Mouse (Mus musculus) forebrain, embryonic 13.5 days (tissue): ENCODE measurements around the gene Hist1h2ac. TPM values are rescaled to one million over a fixed set of nuclear protein-coding genes. Genes with fewer than 3 reads are reported as not detected.
"Not testable (repeated sequence)": the region's sequence is repeated elsewhere in the genome, so short reads cannot be mapped to it uniquely, and the experiment has no call there.

Source experiments
- ATAC-seq: fragments of 200-750 bp; cut with Nextera tagmentation; 2 replicates; pipeline ENCODE4 v1.8.0; 2017
- H3K27ac ChIP-seq: fragments of 300-500 bp; sonication (generic); 2 replicates; pipeline ENCODE4 v1.5.1; 2015; ENCODE audit warnings: inconsistent platforms, mild to moderate bottlenecking, moderate library complexity
- H3K27me3 ChIP-seq: fragments of 300-500 bp; sonication (generic); 2 replicates; pipeline ENCODE4 v1.6.1; 2015; ENCODE audit warnings: mild to moderate bottlenecking, inconsistent platforms
- H3K36me3 ChIP-seq: fragments of 300-500 bp; sonication (generic); 2 replicates; pipeline ENCODE4 v1.6.1; 2015; ENCODE audit warnings: mild to moderate bottlenecking, inconsistent platforms; ENCODE audit not compliant: poor library complexity, severe bottlenecking
- H3K4me1 ChIP-seq: fragments of 300-500 bp; sonication (generic); 2 replicates; pipeline ENCODE4 v1.6.1; 2015; ENCODE audit warnings: inconsistent platforms
- H3K4me2 ChIP-seq: fragments of 300-500 bp; sonication (generic); 2 replicates; pipeline ENCODE4 v1.6.1; 2015; ENCODE audit warnings: inconsistent platforms, mild to moderate bottlenecking, moderate library complexity
- H3K4me3 ChIP-seq: fragments of 300-500 bp; sonication (generic); 2 replicates; pipeline ENCODE4 v1.5.1; 2015; ENCODE audit warnings: mild to moderate bottlenecking, inconsistent platforms
- H3K9ac ChIP-seq: fragments of 300-500 bp; sonication (generic); 2 replicates; pipeline ENCODE4 v1.6.1; 2015; ENCODE audit warnings: mild to moderate bottlenecking, inconsistent platforms
- H3K9me3 ChIP-seq: fragments of 300-500 bp; sonication (generic); replicated peaks from 2 replicates; pipeline ENCODE4 v1.6.1; 2016; ENCODE audit warnings: inconsistent platforms
- WGBS: fragments of 180-500 bp; shearing (Covaris S2); methylation state at CpG from one replicate; pipeline ENCODE4 v1.1.7; 2015; 5-methylcytosine and 5-hydroxymethylcytosine counted together
- polyA plus RNA-seq: library from polyadenylated mRNA; unstranded; fragments of >200 nt; fragmentation: Nextera tagmentation; extraction: Ambion mirVana; gene quantifications from 2 replicates; pipeline ENCODE4 v1.2.1, GENCODE M21; 2015

Hist1h2ac gene
- polyA plus RNA-seq, 1 experiment from 2014 or later: 1.3 TPM

DNA sequence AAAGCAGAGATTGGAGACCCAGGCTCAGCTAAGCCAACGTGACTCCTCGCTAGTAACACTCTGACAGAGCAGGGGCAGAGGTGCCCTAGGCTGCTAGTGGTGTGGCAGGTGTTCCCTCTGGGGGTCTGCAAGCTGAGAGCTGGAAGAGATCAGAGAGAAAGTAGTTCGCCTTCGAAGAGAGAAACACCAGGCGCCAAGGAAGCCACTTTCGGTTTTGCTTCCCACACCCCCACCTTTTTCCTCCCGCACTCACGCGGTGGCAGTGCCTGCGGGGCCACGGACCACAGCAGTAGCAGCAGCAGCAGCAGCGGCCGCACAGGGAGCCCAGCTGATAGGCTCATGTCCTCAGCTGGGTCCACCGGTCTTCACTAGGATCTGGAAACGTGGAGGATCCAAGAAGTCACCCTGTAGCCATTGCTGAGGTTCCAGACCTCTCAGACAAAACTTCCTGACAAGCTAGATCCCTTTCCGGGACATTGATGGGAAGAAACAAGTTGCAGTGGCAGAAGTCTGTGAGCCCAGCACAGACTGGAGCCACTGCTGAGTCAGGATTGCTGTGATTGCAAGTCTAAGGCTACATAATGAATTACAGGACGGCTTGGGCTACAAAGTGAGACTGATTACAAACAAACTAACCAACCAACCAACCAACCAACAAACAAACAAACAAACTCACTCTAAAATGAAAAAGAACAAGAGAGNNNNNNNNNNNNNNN, 26.8 kb upstream of the Hist1h2ac start, which contains the start of gene Hfe:
Hfe (minus strand) TSS at position 481 of the 716 bp plus-strand sequence.
- ATAC-seq: 0 out of 2 replicates have a peak, but pooled peaks have one; percentile 27
- Histone ChIP-seq H3K9ac (peak within 1 kb of the TSS; percentile 37), H3K4me2 (peak within 1 kb of the TSS; percentile 57), H3K4me1 (peaks cover 13% of the 10 kb centered on the region), H3K27ac (no peak within 1 kb of the TSS), H3K9me3 (no peaks in the 10 kb centered on the region), H3K36me3 (no peaks in the 10 kb centered on the region), H3K27me3 (no peaks in the 10 kb centered on the region), H3K4me3 (peak within 1 kb of the TSS; percentile 30)
- 7% methylated on average over 17 of the region's 17 CpGs for WGBS

- Histone ChIP-seq H3K4me1 (peaks cover 13% of the 10 kb centered on the region), H3K4me3 (peak overlapping the region; percentile 30), H3K36me3 (no peaks in the 10 kb centered on the region), H3K27ac (no peak overlapping the region), H3K9ac (peak overlapping the region; percentile 37), H3K4me2 (peak overlapping the region; percentile 57), H3K27me3 (no peaks in the 10 kb centered on the region), H3K9me3 (no peaks in the 10 kb centered on the region)
- WGBS: 19% methylated on average over 15 of the region's 15 CpGs
- no peak for ATAC-seq
Measured at GRCm38 (mm10) chr13:23709714-23710373, 26.1 kb upstream of the Hist1h2ac start.

DNA sequence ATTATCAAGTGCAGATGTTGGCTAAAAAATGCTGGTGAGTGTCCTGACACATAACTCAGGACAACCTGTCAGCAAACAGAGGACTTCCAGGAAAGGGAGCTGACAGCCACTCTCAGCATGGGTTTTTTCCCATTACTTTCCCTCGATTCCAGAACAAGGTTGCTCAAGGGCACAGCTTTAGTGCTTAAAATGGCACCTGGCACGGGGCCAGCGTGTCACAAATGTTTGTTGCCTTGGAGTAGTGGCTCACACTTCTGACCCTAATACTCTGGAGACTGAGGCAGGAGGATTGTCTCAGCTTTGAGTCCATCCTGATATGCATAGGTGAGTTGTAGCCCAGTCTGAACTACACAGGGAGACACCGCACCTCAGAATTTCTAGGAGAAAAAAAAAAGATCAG, 24.9 kb upstream of the Hist1h2ac start:
- Histone ChIP-seq H3K4me2 (no peak overlapping the region), H3K9me3 (no peaks in the 10 kb centered on the region), H3K27ac (no peak overlapping the region), H3K27me3 (no peaks in the 10 kb centered on the region), H3K36me3 (no peaks in the 10 kb centered on the region), H3K4me1 (peaks cover 13% of the 10 kb centered on the region), H3K4me3 (no peak overlapping the region), H3K9ac (no peak overlapping the region)
- 75% methylated on average over 4 of the region's 4 CpGs for WGBS
- ATAC-seq: no peak

- no peaks in the 10 kb centered on the region for H3K9me3 ChIP-seq
- H3K4me2 ChIP-seq: no peak overlapping the region
- H3K9ac ChIP-seq: no peak overlapping the region
- WGBS: 89% methylated on average over 4 of the region's 4 CpGs
- no peaks in the 10 kb centered on the region for H3K36me3 ChIP-seq
- no peak for ATAC-seq
- H3K4me3 ChIP-seq: no peak overlapping the region
- no peak overlapping the region for H3K27ac ChIP-seq
- H3K4me1 ChIP-seq: peaks cover 13% of the 10 kb centered on the region
- H3K27me3 ChIP-seq: no peaks in the 10 kb centered on the region
Measured at GRCm38 (mm10) chr13:23708041-23708440, 24.3 kb upstream of the Hist1h2ac start.

- 91% methylated on average over 12 of the region's 12 CpGs for WGBS
- Histone ChIP-seq H3K27me3 (no peaks in the 10 kb centered on the region), H3K36me3 (no peaks in the 10 kb centered on the region), H3K9ac (no peak overlapping the region), H3K4me1 (peaks cover 13% of the 10 kb centered on the region), H3K27ac (no peak overlapping the region), H3K4me2 (no peak overlapping the region), H3K4me3 (no peak overlapping the region), H3K9me3 (no peaks in the 10 kb centered on the region)
- no peak for ATAC-seq
Measured at GRCm38 (mm10) chr13:23706771-23707170, 23.0 kb upstream of the Hist1h2ac start.

DNA sequence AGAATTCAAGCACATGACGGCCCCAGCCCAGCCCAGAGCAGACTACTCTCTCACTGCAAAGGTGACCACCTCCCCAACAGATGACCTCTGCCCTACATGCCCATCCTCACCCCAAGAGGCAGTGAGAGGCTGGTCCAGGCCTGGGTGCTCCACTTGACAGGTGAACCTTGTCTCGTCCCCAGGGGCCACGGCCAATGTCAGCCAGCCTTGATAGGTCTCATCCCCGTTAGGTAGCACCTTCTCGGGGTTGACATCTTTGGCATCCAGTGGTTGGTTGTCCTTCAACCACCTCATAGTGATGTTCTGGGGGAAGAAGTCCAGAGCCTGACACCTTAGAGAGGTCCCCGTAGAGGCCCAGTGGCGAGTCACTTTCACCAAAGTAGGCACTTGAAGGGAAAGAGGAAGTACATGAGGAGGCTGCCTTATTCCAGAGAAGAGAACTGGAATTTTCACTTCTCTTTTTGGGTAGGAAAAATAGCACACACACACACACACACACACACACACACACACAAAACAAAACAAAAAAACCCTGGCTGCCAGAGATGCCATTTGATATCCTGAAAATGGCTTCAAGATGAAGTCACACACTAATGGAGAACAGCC, 22.1 kb upstream of the Hist1h2ac start:
- H3K27me3 ChIP-seq: no peaks in the 10 kb centered on the region
- no peak overlapping the region for H3K4me2 ChIP-seq
- no peak overlapping the region for H3K9ac ChIP-seq
- no peaks in the 10 kb centered on the region for H3K9me3 ChIP-seq
- ATAC-seq: no peak
- WGBS: 92% methylated on average over 7 of the region's 7 CpGs
- peaks cover 13% of the 10 kb centered on the region for H3K4me1 ChIP-seq
- no peak overlapping the region for H3K4me3 ChIP-seq
- no peak overlapping the region for H3K27ac ChIP-seq
- no peaks in the 10 kb centered on the region for H3K36me3 ChIP-seq

DNA sequence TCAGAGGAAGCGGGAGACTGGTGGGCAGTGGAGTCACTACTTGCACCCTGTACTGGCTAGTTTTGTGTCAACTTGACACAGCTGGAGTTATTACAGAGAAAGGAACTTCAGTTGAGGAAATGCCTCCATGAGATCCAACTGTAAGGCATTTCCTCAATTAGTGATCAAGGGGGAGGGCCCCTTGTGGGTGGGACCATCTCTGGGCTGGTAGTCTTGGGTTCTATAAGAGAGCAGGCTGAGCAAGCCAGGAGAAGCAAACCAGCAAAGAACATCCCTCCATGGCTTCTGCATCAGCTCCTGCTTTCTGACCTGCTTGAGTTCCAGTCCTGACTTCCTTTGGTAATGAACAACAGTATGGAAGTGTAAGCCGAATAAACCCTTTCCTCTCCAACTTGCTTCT, 19.1 kb upstream of the Hist1h2ac start:
- 91% methylated on average over 2 of the region's 2 CpGs for WGBS
- not testable (repeated sequence) for H3K27me3 ChIP-seq, H3K9me3 ChIP-seq, H3K4me1 ChIP-seq, H3K36me3 ChIP-seq, H3K4me2 ChIP-seq, H3K9ac ChIP-seq, H3K27ac ChIP-seq, H3K4me3 ChIP-seq, ATAC-seq

DNA sequence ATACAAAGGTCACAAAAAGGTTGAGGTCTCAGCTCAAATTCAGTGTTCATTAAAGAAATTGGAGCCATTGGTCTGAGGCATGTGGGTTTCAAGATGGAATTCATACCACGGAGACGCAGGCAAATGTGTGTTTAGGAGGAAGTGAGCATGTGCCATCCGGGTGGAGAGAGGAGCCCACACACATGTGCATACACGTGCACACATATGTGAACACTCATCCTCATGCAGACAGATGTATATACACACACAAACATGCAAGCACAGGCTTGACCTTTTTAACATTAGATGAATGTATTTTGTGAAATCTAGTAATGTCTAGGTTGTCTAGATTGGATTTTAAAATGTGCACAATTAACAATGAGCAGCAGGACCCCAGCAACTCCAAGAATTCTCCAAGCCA, 18.5 kb upstream of the Hist1h2ac start:
- Histone ChIP-seq H3K27ac (no peak overlapping the region), H3K9me3 (no peaks in the 10 kb centered on the region), H3K4me3 (no peak overlapping the region), H3K27me3 (no peaks in the 10 kb centered on the region), H3K36me3 (no peaks in the 10 kb centered on the region), H3K9ac (no peak overlapping the region), H3K4me2 (no peak overlapping the region), H3K4me1 (peaks cover 14% of the 10 kb centered on the region)
- WGBS: 86% methylated on average over 4 of the region's 4 CpGs
- no peak for ATAC-seq

DNA sequence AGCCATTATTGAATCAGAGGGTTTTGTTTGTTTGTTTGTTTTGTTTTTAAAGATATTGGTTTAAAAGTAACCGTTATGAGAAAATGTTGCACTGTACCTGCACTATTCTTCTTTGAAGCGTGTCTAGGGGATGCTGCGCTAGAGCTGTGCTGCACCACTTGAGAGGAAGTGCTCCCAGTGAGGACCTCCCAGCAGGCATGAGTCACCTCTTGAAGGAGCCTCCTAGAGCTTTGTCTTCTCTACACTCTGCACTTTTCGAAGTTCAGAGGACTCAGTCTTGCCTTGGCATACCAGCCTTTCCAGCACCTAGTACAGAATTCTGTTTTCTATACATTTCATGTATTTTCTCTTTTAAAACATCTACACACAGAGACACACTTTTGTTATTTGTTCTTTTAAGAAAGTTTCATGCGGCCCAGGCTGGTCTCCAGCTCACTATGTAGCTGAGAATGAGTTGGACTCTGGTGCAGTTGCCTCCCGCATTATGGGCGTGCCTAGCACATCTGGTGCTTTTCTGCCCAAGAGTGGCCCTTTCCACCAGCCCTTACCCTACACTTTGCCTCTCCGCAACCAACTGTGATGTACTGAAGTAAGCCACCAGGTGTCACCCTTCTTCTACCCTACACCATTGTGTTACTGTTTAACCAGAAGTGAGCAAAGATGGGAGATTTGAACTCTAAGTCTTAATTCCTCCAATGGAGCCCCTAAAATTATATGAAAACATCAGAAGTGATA, 17.2 kb upstream of the Hist1h2ac start:
- Histone ChIP-seq H3K27me3 (no peaks in the 10 kb centered on the region), H3K9ac (no peak overlapping the region), H3K4me2 (no peak overlapping the region), H3K4me3 (no peak overlapping the region), H3K27ac (no peak overlapping the region), H3K9me3 (no peaks in the 10 kb centered on the region), H3K36me3 (no peaks in the 10 kb centered on the region), H3K4me1 (peaks cover 14% of the 10 kb centered on the region)
- 32% methylated on average over 8 of the region's 8 CpGs for WGBS
- ATAC-seq: peak; percentile 50; the same call in 1 of the 2 replicates

DNA sequence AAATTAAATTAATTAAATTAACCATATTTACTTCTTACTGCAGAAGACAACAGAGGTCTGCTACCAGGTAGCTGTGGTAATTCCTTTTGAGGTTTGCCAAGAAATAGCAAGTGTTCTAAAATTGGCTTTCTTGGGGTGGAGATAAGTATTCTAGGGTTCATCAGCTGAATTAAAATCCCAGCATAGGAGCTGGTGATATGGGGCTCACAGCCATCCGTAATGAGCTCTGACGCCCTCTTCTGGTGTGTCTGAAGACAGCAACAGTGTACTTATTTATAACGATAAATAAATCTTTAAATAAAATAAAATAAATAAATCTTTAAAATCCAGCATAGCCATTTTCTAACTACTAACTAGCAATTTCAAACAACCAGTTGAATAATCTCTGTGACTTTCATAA, 16.0 kb upstream of the Hist1h2ac start:
- 70% methylated on average over 3 of the region's 3 CpGs for WGBS
- Histone ChIP-seq H3K4me3 (no peak overlapping the region), H3K9ac (no peak overlapping the region), H3K36me3 (no peaks in the 10 kb centered on the region), H3K27me3 (no peaks in the 10 kb centered on the region), H3K4me2 (no peak overlapping the region), H3K9me3 (no peaks in the 10 kb centered on the region), H3K27ac (no peak overlapping the region), H3K4me1 (peaks cover 14% of the 10 kb centered on the region)
- ATAC-seq: no peak

GRCm38 (mm10) chr13:23698996-23699395, 15.2 kb upstream of the Hist1h2ac start:
- H3K9me3 ChIP-seq: no peaks in the 10 kb centered on the region
- H3K4me1 ChIP-seq: peaks cover 14% of the 10 kb centered on the region
- no peak overlapping the region; the same call in 1 of the 2 replicates for H3K9ac ChIP-seq
- H3K4me3 ChIP-seq: peak overlapping the region; percentile 46; the same call in 1 of the 2 replicates
- 47% methylated on average over 6 of the region's 6 CpGs for WGBS
- peak overlapping the region; percentile 75 for H3K4me2 ChIP-seq
- H3K27ac ChIP-seq: peak overlapping the region; percentile 93
- no peaks in the 10 kb centered on the region for H3K36me3 ChIP-seq
- no peak for ATAC-seq
- no peaks in the 10 kb centered on the region for H3K27me3 ChIP-seq

DNA sequence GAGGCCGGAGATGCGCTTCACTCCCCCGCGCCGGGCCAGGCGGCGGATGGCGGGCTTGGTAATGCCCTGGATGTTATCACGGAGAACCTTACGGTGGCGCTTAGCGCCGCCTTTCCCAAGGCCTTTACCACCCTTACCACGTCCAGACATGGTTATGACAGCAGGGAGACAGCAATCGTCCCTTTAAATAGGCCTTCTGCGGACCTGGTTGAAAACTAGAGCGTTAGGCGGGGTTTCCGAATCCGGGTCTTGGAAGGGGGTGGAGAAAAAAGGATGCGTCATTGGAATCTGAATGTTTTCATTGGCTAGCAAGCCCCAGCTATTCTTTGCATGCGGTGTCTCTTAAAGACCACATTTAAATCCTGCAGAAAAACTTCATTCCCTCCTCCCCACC, 14.5 kb upstream of the Hist1h2ac start, which contains the start of gene Hist1h4c:
Hist1h4c (minus strand) TSS at position 155 of the 394 bp plus-strand sequence.
- Histone ChIP-seq H3K4me1 (peaks cover 14% of the 10 kb centered on the region), H3K9me3 (no peaks in the 10 kb centered on the region), H3K27me3 (no peaks in the 10 kb centered on the region), H3K27ac (peak within 1 kb of the TSS; percentile 93), H3K4me3 (peak within 1 kb of the TSS; percentile 46), H3K36me3 (no peaks in the 10 kb centered on the region), H3K4me2 (peak within 1 kb of the TSS; percentile 75), H3K9ac (peak within 1 kb of the TSS; percentile 75)
- WGBS: under 1% methylated on average over 17 of the region's 22 CpGs
- ATAC-seq: peak; percentile 97
